Mouse (Mus musculus): ENCODE measurements around the gene Ooep. TPM values are rescaled to one million over a fixed set of nuclear protein-coding genes. Genes with fewer than 3 reads are reported as not detected.

Gene Ooep
- total RNA-seq (2023) = not detected

GRCm38 (mm10) chr9:78378113-78378785 is at the start of gene Ooep:
Gene Ooep, minus strand, starts transcription at chr9:78378725.

DNA sequence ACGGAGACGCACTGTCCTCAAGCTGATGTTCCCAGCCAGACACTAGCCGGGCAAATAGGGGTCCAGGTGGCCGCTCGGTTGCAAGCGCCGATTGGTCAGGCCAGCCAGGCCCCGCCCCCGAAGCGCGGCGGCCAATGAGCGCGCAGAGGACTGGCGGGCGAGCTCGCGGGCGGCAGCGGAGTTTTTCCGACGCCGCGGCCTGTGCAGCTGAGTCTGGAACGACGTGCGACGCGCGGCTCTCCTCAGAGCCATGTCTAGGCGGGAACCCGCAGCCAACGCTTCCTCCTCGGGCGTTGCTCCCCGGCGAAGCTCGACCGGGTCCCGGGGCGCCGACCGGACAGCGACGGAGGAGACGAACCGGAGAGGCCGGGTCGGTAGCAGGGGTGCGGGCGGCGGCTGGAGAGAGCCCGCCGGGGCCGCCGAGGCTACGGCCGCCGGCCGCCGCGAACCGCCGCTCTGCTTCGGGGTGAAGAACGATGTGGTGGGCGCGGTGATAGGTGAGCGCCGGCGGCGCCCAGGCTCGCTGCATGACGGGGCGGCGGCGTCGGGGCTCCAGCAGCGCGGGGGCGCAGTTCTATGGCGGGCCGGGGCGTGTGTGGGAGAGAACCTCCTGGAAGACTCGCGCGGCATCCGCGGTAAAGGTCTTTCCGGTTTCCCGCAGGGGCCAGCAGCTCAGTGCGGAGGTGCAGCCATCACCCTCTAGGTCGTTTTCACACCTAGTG is 17.3 kb upstream of the Ooep start, which contains the start of gene Ddx43:
Gene Ddx43, plus strand, starts transcription at position 148 of the 722 bp plus-strand sequence.

GRCm38 (mm10) chr9:78367959-78368358 is 10.6 kb downstream of the Ooep start, which contains the start of gene Dppa5a:
Gene Dppa5a, minus strand, starts transcription at chr9:78368177.

GRCm38 (mm10) chr9:78355611-78356010 is 22.9 kb downstream of the Ooep start, which contains the start of gene Gsta2:
Gene Gsta2, minus strand, starts transcription at chr9:78355788.

GRCm38 (mm10) chr9:78327289-78327688 is 51.2 kb downstream of the Ooep start, which contains the start of gene Omt2b:
Gene Omt2b, plus strand, starts transcription at chr9:78327589.

Other genes with a start within 250 kb of the Ooep start
- gene Gsta4, start 196.0 kb downstream of the Ooep start, total RNA-seq (2023) = not detected
- gene Gsta1, start 148.1 kb downstream of the Ooep start, total RNA-seq (2023) = not detected
- gene Gm3776, start 121.6 kb downstream of the Ooep start, total RNA-seq (2023) = not detected
- not detected for gene Gm10639, start 88.8 kb downstream of the Ooep start, total RNA-seq (2023)
- not detected for gene Omt2a, start 63.9 kb downstream of the Ooep start, total RNA-seq (2023)
- gene Omt2b, start 51.1 kb downstream of the Ooep start, total RNA-seq (2023) = not detected
- not detected for gene Gsta2, start 22.9 kb downstream of the Ooep start, total RNA-seq (2023)
- not detected for gene Dppa5a, start 10.5 kb downstream of the Ooep start, total RNA-seq (2023)
- not detected for gene Ddx43, start 17.1 kb upstream of the Ooep start, total RNA-seq (2023)
- gene Cgas, start 64.5 kb upstream of the Ooep start, total RNA-seq (2023) = 1 to 10 TPM; 1.4 to 2.1 TPM
- 10 to 100 TPM; 25.4 to 34.6 TPM for gene Mto1, start 69.5 kb upstream of the Ooep start, total RNA-seq (2023)
- under 1 TPM in 1 of 2 experiments, not detected in 1; 0.62 TPM for gene Gm17324, start 70.1 kb upstream of the Ooep start, total RNA-seq (2023)
- gene Eef1a1, start 110.4 kb upstream of the Ooep start, total RNA-seq (2023) = 1,000 to 10,000 TPM; 8,287 to 8,401 TPM
- 1 to 10 TPM; 6.3 to 7.9 TPM for gene Slc17a5, start 209.3 kb upstream of the Ooep start, total RNA-seq (2023)
- not detected for gene Cd109, start 236.8 kb upstream of the Ooep start, total RNA-seq (2023)

Data from B cell, adult 67 days (primary cell).